Mouse (Mus musculus) megakaryocyte-erythroid progenitor cell, adult 5-6 weeks (primary cell): Measurements from ENCODE around the gene Elmsan1. TPM values are rescaled to one million over a fixed set of nuclear protein-coding genes. Genes with fewer than 3 reads are reported as not detected.

Source experiments
- ATAC-seq: replicated peaks from 2 replicates; pipeline ENCODE4 v1.8.0; 2016; ENCODE audit warnings: mild to moderate bottlenecking, inconsistent platforms; ENCODE audit not compliant: severe bottlenecking, poor library complexity, low FRiP score, low TSS enrichment
- total RNA-seq, 2 experiments: library from RNA; stranded (forward) in 1 of 2; stranded (reverse) in 1 of 2; fragments of 200-1000, 215-1000 nt in 1 of 2; fragments of >200 nt in 1 of 2; fragmentation: Nextera tagmentation in 1 of 2; gene quantifications; 2 replicates each; pipeline ENCODE4 v1.2.3; 2014 to 2017

Elmsan1 gene
- total RNA-seq, 2 experiments from 2014 or later: 13.2 to 42.1 TPM

- ATAC-seq: no peak
Measured at GRCm38 (mm10) chr12:84119584-84119983, 99.1 kb downstream of the Elmsan1 start.

DNA sequence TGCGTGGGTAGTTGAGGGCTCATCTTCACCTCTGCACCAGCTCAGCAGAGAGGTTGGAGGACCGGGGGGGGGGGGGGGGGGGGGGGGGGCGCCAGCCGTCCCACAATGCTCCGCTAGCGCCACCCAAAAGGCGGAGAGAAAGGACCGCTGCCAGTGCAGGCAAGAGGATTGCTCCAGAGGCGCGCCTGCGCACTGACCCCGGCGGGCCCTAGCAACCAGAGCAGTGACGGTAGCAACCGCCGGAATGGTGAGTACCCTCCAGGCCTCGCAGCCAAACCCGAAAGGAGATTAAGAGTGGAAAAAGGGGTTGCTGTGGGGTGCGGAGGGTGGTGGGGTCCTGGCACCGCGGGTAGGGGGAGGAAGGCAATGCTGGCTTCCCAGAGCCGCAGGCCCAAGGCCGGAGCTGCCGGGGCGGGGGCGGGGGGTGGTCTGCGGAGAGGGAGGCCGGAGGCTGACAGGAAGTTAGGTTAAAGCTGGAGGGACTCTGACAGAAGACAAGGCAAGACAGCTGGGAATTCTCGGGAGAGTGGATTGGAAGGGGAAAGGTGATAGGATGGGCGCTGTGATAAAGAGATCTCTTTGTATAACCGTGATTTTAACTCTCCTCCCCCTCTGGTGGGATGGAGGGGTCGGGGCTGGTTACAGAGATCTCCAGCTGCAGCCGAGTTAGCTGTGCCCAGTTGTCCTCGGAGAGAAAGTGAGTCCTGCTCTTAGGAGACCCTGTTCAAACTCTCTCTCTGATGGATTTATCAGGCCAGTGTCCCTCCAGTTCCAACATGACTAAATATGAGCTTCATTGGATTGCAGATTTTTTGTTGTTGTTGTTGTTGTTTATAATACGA is 104.3 kb downstream of the Elmsan1 start, which contains the start of gene Dnal1:
TSS of gene Dnal1 (plus strand) at position 214 of the 842 bp plus-strand sequence.
- peak; percentile 97 for ATAC-seq

GRCm38 (mm10) chr12:84113676-84114075 is 105.0 kb downstream of the Elmsan1 start:
- no peak for ATAC-seq

DNA sequence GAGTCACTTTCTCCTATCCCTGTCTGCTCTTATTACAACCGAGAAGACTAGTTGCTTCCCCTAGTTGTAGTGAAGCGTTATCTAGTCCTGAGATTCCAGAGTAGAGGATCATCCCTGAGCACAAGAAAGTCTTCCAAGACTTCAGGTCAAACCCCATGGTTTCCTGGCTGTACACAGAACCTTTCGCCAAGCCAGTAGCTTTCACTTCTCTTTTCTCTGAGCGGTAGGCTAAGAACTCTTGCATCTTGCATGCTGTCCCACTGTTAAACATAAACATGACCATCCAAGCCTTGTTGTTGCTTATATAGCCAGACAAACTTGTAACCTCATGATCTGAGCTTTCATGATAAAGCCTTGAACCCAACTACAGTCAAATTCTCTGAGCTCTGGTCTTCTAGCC is 107.9 kb downstream of the Elmsan1 start:
- ATAC-seq: no peak

GRCm38 (mm10) chr12:84109924-84110323 is 108.8 kb downstream of the Elmsan1 start:
- ATAC-seq: no peak

DNA sequence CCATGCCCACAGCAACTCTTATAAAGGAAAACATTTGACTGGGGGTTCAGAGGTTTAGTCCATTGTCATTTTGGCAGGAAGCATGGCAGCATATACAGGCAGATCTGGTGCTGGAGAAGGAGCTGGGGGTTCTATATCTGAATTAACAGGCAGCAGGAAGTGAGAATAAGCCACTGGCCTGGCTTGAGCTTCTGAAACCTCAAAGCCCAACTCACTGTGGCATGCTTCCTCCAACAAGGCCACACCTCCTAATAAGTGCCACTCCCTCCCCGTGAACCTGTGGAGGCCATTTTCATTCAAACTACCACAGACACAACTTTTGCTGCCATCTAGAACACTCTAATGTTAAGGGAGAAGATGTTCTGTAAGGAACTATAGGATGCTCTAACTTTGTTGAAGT is 111.0 kb downstream of the Elmsan1 start:
- no peak for ATAC-seq

DNA sequence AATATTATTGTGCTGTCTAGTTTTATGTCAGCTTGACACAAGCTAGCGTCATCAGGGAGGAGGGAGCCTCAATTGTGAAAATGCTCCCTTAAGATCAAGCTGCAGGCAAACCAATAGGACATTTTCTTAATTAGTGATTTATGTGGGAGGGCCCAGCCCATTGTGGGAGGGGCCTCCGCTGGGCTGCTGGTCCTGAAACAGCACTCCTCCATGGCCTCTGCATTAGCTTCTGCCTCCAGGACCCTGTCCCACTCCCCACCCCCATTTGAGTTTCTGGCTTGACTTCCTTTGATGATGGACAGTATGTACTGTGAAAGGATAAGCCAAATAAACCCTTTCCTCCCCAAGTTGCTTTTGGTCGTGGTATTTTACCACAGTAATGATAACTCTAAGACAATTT is 111.7 kb downstream of the Elmsan1 start:
- ATAC-seq: no peak

GRCm38 (mm10) chr12:84101493-84101845 is 117.2 kb downstream of the Elmsan1 start:
- ATAC-seq: no peak

DNA sequence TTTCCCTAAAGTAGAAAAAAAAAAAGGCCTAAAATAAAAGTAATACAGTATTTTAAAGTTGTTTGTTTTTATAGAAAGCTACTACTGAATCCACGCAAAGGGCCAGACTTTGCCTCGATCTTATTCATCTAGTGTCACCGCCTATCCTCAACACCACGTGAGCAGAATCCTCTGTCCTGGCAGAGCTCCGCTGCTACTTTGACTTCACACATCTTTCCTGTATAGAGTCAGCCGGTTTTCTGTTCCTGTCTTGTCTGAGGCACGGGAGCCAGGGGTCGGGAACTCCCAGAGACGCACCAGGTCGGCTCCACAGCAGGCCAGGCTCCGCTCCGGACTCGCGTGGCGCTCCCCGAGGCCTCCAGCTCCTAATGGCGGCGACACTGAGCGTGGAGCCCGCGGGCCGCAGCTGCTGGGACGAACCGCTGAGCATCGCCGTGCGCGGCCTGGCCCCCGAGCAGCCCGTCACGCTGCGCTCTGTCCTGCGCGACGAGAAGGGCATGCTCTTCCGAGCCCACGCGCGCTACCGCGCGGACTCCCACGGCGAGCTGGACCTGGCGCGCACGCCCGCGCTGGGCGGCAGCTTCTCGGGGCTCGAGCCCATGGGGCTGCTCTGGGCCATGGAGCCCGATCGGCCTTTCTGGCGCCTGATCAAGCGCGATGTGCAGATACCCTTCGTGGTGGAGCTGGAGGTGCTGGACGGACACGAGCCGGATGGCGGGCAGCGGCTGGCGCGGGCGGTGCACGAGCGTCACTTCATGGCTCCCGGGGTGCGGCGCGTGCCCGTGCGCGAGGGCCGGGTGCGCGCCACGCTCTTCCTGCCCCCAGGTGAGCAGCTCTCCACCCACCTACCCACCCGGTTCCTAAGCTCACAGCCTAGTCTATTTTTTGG is 117.8 kb downstream of the Elmsan1 start, which contains the start of gene Acot6:
TSS of gene Acot6 (plus strand) at position 51 of the 889 bp plus-strand sequence.
- peak; percentile 76 for ATAC-seq

GRCm38 (mm10) chr12:84100071-84100470 is 118.6 kb downstream of the Elmsan1 start:
- no peak for ATAC-seq

DNA sequence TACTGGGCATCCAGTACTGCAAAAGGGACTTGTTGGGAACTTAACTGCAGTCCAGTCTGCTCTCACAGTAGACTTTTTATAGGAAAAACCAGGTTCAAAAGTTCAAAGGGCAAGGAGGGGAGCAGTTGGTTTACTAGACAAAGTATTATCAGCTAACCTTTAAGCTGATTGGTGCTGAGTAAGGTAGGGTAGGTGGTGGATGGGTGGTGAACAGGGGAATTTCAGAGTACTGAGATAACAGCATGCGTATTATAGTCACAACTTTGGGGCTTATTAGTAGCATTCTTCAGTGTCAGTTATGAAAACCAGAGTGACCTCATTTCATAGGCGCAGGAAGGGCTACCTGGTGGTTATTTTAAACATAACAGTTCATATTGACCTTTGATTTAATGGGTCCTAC is 119.1 kb downstream of the Elmsan1 start:
- ATAC-seq: no peak

Other genes with a start within 250 kb of the Elmsan1 start
- gene Heatr4, start 234.0 kb downstream of the Elmsan1 start, total RNA-seq (2014; fragmentation: Nextera tagmentation): not detected in 2 replicates
- gene Heatr4, start 234.0 kb downstream of the Elmsan1 start, total RNA-seq (2017): not detected in 2 replicates
- gene Acot2, start 231.0 kb downstream of the Elmsan1 start, total RNA-seq (2014; fragmentation: Nextera tagmentation): 10.3 and 11.5 TPM in 2 replicates
- 17.8 and 18.6 TPM in 2 replicates for gene Acot2, start 231.0 kb downstream of the Elmsan1 start, total RNA-seq (2017)
- gene Acot1, start 209.4 kb downstream of the Elmsan1 start, total RNA-seq (2014; fragmentation: Nextera tagmentation): not detected in 2 replicates
- 4.4 and 5.9 TPM in 2 replicates for gene Acot1, start 209.4 kb downstream of the Elmsan1 start, total RNA-seq (2017)
- not detected in 2 replicates for gene Acot4, start 180.5 kb downstream of the Elmsan1 start, total RNA-seq (2014; fragmentation: Nextera tagmentation)
- 0.19 TPM in 1 of 2 replicates, not detected in the other for gene Acot4, start 180.5 kb downstream of the Elmsan1 start, total RNA-seq (2017)
- gene Gm49366, start 179.9 kb downstream of the Elmsan1 start, total RNA-seq (2014; fragmentation: Nextera tagmentation): not detected in 2 replicates
- gene Gm49366, start 179.9 kb downstream of the Elmsan1 start, total RNA-seq (2017): not detected in 2 replicates
- gene Acot3, start 166.7 kb downstream of the Elmsan1 start, total RNA-seq (2014; fragmentation: Nextera tagmentation): not detected in 2 replicates
- not detected in 2 replicates for gene Acot3, start 166.7 kb downstream of the Elmsan1 start, total RNA-seq (2017)
- gene Acot5, start 149.6 kb downstream of the Elmsan1 start, total RNA-seq (2014; fragmentation: Nextera tagmentation): not detected in 2 replicates
- gene Acot5, start 149.6 kb downstream of the Elmsan1 start, total RNA-seq (2017): not detected in 2 replicates
- 6.9 and 11.3 TPM in 2 replicates for gene Acot6, start 118.2 kb downstream of the Elmsan1 start, total RNA-seq (2014; fragmentation: Nextera tagmentation)
- 4.1 and 4.7 TPM in 2 replicates for gene Acot6, start 118.2 kb downstream of the Elmsan1 start, total RNA-seq (2017)
- 0.26 and 3.9 TPM in 2 replicates for gene Dnal1, start 104.5 kb downstream of the Elmsan1 start, total RNA-seq (2014; fragmentation: Nextera tagmentation)
- 1.4 and 2.3 TPM in 2 replicates for gene Dnal1, start 104.5 kb downstream of the Elmsan1 start, total RNA-seq (2017)
- gene Pnma1, start 70.4 kb downstream of the Elmsan1 start, total RNA-seq (2014; fragmentation: Nextera tagmentation): not detected in 2 replicates
- gene Pnma1, start 70.4 kb downstream of the Elmsan1 start, total RNA-seq (2017): 1.2 TPM in 1 of 2 replicates, not detected in the other
- 35.1 and 43.9 TPM in 2 replicates for gene Ptgr2, start 66.4 kb upstream of the Elmsan1 start, total RNA-seq (2014; fragmentation: Nextera tagmentation)
- gene Ptgr2, start 66.4 kb upstream of the Elmsan1 start, total RNA-seq (2017): 72.3 and 96.3 TPM in 2 replicates
- gene Zfp410, start 98.0 kb upstream of the Elmsan1 start, total RNA-seq (2014; fragmentation: Nextera tagmentation): 73.5 and 91.4 TPM in 2 replicates
- 61.7 and 63.0 TPM in 2 replicates for gene Zfp410, start 98.0 kb upstream of the Elmsan1 start, total RNA-seq (2017)
- 24.5 and 55.2 TPM in 2 replicates for gene Coq6, start 142.8 kb upstream of the Elmsan1 start, total RNA-seq (2014; fragmentation: Nextera tagmentation)
- 24.3 and 40.0 TPM in 2 replicates for gene Coq6, start 142.8 kb upstream of the Elmsan1 start, total RNA-seq (2017)
- gene Fam161b, start 143.0 kb upstream of the Elmsan1 start, total RNA-seq (2014; fragmentation: Nextera tagmentation): 3.3 and 7.8 TPM in 2 replicates
- 3.9 and 6.2 TPM in 2 replicates for gene Fam161b, start 143.0 kb upstream of the Elmsan1 start, total RNA-seq (2017)
- 11.8 and 13.6 TPM in 2 replicates for gene Entpd5, start 190.1 kb upstream of the Elmsan1 start, total RNA-seq (2014; fragmentation: Nextera tagmentation)
- gene Entpd5, start 190.1 kb upstream of the Elmsan1 start, total RNA-seq (2017): 14.5 and 26.4 TPM in 2 replicates
- gene Bbof1, start 190.2 kb upstream of the Elmsan1 start, total RNA-seq (2014; fragmentation: Nextera tagmentation): 1.1 and 2.0 TPM in 2 replicates
- 4.5 and 7.6 TPM in 2 replicates for gene Bbof1, start 190.2 kb upstream of the Elmsan1 start, total RNA-seq (2017)
- 24.5 and 30.2 TPM in 2 replicates for gene Rnf113a2, start 198.3 kb upstream of the Elmsan1 start, total RNA-seq (2014; fragmentation: Nextera tagmentation)
- gene Rnf113a2, start 198.3 kb upstream of the Elmsan1 start, total RNA-seq (2017): 34.9 and 35.0 TPM in 2 replicates
- 7.5 and 11.2 TPM in 2 replicates for gene Aldh6a1, start 232.1 kb upstream of the Elmsan1 start, total RNA-seq (2014; fragmentation: Nextera tagmentation)
- 7.0 and 11.3 TPM in 2 replicates for gene Aldh6a1, start 232.1 kb upstream of the Elmsan1 start, total RNA-seq (2017)
- gene Lin52, start 232.5 kb upstream of the Elmsan1 start, total RNA-seq (2014; fragmentation: Nextera tagmentation): 17.0 and 20.2 TPM in 2 replicates
- 12.6 and 16.5 TPM in 2 replicates for gene Lin52, start 232.5 kb upstream of the Elmsan1 start, total RNA-seq (2017)